Mouse (Mus musculus): ENCODE data around the gene Cep112.

DNA sequence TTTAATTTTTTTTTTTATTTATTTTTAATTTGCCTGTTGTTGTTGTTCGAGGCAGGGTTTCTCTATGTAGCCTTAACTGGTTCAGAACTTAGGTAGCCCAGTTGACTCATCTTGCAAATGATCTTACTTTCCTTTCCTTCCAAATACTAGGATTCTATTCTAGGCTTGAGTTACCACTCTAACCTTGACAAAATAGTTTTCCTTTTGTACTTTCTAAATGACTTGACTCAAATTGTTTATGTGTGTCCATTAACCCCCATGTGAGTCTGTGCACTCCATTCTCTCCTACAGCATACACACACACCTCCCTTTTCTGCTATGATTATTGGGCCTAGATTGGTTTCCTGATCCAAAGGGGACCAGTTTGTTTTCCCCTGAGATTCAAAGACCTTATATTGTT, 128.9 kb downstream of the Cep112 start:
- TF ChIP-seq CTCF (IDR thresholded peaks at IDR 0.05; ENCODE audit: low read depth) (no peak), EP300 (IDR thresholded peaks at IDR 0.05; ENCODE audit: low read depth) (no peak)

All from liver, embryonic 14.5 days (tissue).